Mouse (Mus musculus): Measurements from ENCODE around the gene Nek6.

DNA sequence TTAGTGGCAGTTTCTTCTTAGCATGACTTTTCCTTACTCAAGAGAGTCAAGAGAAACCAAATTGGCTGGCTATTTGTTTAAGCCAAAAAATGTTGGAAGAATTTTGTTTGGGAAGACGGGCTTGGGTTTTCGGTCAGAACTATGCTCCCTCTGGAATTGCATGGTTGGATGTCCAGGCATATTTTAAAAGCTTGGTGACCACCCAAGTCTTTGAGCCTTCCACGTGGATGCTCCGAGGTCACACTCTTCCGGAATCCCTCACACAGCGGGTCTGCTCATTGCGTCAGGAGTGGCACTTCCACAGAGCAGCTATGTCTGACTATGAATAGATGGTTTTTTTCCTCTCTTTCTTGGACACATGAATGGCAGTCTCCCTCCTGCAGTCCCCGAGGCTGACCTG, 23.6 kb downstream of the Nek6 start:
- TF ChIP-seq CTCF (IDR thresholded peaks at IDR 0.05; ENCODE audit: control insufficient read depth, insufficient read depth, insufficient replicate concordance, low read depth, low read length) (no peak), POLR2A (IDR thresholded peaks at IDR 0.05; ENCODE audit: control insufficient read depth, low read depth, low read length) (no peak)
